Mouse (Mus musculus): ENCODE measurements around the gene Nipal3. TPM values are rescaled to one million over a fixed set of nuclear protein-coding genes. Genes with fewer than 3 reads are reported as not detected.
A peak's percentile ranks its signal among the peaks of the same experiment; 100 is the strongest.

The Nipal3 gene
- polyA plus RNA-seq, 1 experiment from 2014 or later, result 2.1 TPM

- 86% methylated on average over 6 of the region's 6 CpGs for WGBS
- Histone ChIP-seq H3K4me3 (replicated peaks) (no peak overlapping the region), H3K9ac (no peak overlapping the region), H3K4me2 (no peak overlapping the region), H3K4me1 (peaks cover 15% of the 10 kb centered on the region), H3K9me3 (no peaks in the 10 kb centered on the region), H3K27me3 (peaks cover 17% of the 10 kb centered on the region), H3K27ac (no peak overlapping the region), H3K36me3 (replicated peaks) (no peaks in the 10 kb centered on the region)
- ATAC-seq (ENCODE audit: low FRiP score), result no peak
Observed at GRCm38 (mm10) chr4:135498136-135498535, 3.3 kb upstream of the Nipal3 start.

- H3K9me3 ChIP-seq, result no peaks in the 10 kb centered on the region
- H3K27me3 ChIP-seq, result peaks cover 23% of the 10 kb centered on the region
- H3K4me2 ChIP-seq, result peak overlapping the region; percentile 99
- ATAC-seq (ENCODE audit: low FRiP score), result no peak
- H3K4me3 ChIP-seq (replicated peaks), result no peak overlapping the region
- no peaks in the 10 kb centered on the region for H3K36me3 ChIP-seq (replicated peaks)
- H3K4me1 ChIP-seq, result peaks cover 16% of the 10 kb centered on the region
- WGBS, result 10% methylated on average over 18 of the region's 18 CpGs
- H3K27ac ChIP-seq, result no peak overlapping the region
- no peak overlapping the region for H3K9ac ChIP-seq
Observed at GRCm38 (mm10) chr4:135495810-135496209, 972 bp upstream of the Nipal3 start.

GRCm38 (mm10) chr4:135495397-135495791, 556 bp upstream of the Nipal3 start:
- WGBS, result 17% methylated on average over 9 of the region's 9 CpGs
- Histone ChIP-seq H3K9me3 (no peaks in the 10 kb centered on the region), H3K27me3 (peaks cover 23% of the 10 kb centered on the region), H3K27ac (no peak overlapping the region), H3K4me2 (peak overlapping the region; percentile 99), H3K36me3 (replicated peaks) (no peaks in the 10 kb centered on the region), H3K4me3 (replicated peaks) (peak overlapping the region; percentile 75), H3K9ac (no peak overlapping the region), H3K4me1 (peaks cover 16% of the 10 kb centered on the region)
- ATAC-seq (ENCODE audit: low FRiP score), result no peak

- peaks cover 16% of the 10 kb centered on the region for H3K4me1 ChIP-seq
- 0 out of 2 replicates have a peak, but pooled peaks have one; percentile 21 for ATAC-seq (ENCODE audit: low FRiP score)
- H3K27me3 ChIP-seq, result peaks cover 23% of the 10 kb centered on the region
- WGBS, result 2% methylated on average over 33 of the region's 33 CpGs
- H3K27ac ChIP-seq, result no peak overlapping the region
- peak overlapping the region; percentile 99 for H3K4me2 ChIP-seq
- peak overlapping the region; percentile 75 for H3K4me3 ChIP-seq (replicated peaks)
- peak overlapping the region; percentile 48 for H3K9ac ChIP-seq
- 0 out of 2 replicates have a peak, but pooled peaks cover 3% of the 10 kb centered on the region for H3K36me3 ChIP-seq (replicated peaks)
- H3K9me3 ChIP-seq, result no peaks in the 10 kb centered on the region
Observed at GRCm38 (mm10) chr4:135493691-135494520, 932 bp downstream of the Nipal3 start.

GRCm38 (mm10) chr4:135493271-135493670, 1.6 kb downstream of the Nipal3 start:
- Histone ChIP-seq H3K9ac (no peak overlapping the region), H3K4me2 (peak overlapping the region; percentile 99), H3K27ac (no peak overlapping the region), H3K36me3 (replicated peaks) (0 out of 2 replicates have a peak, but pooled peaks cover 3% of the 10 kb centered on the region), H3K4me1 (peaks cover 16% of the 10 kb centered on the region), H3K27me3 (peaks cover 23% of the 10 kb centered on the region), H3K4me3 (replicated peaks) (peak overlapping the region; percentile 75), H3K9me3 (no peaks in the 10 kb centered on the region)
- 50% methylated on average over 4 of the region's 4 CpGs for WGBS
- no peak for ATAC-seq (ENCODE audit: low FRiP score)

- H3K27ac ChIP-seq, result no peak overlapping the region
- no peak overlapping the region for H3K9ac ChIP-seq
- H3K9me3 ChIP-seq, result no peaks in the 10 kb centered on the region
- H3K4me2 ChIP-seq, result no peak overlapping the region
- ATAC-seq (ENCODE audit: low FRiP score), result no peak
- WGBS, result 88% methylated on average over 7 of the region's 7 CpGs
- H3K4me1 ChIP-seq, result peaks cover 9% of the 10 kb centered on the region
- 0 out of 2 replicates have a peak, but pooled peaks cover 3% of the 10 kb centered on the region for H3K36me3 ChIP-seq (replicated peaks)
- 0 out of 2 replicates have a peak, but pooled peaks cover 9% of the 10 kb centered on the region for H3K27me3 ChIP-seq
- no peak overlapping the region for H3K4me3 ChIP-seq (replicated peaks)
Observed at GRCm38 (mm10) chr4:135489256-135489655, 5.6 kb downstream of the Nipal3 start.

- Histone ChIP-seq H3K27me3 (0 out of 2 replicates have a peak, but pooled peaks cover 4% of the 10 kb centered on the region), H3K36me3 (replicated peaks) (0 out of 2 replicates have a peak, but pooled peaks cover 3% of the 10 kb centered on the region), H3K27ac (no peak overlapping the region), H3K4me2 (no peak overlapping the region), H3K4me3 (replicated peaks) (no peak overlapping the region), H3K9me3 (no peaks in the 10 kb centered on the region), H3K9ac (no peak overlapping the region), H3K4me1 (no peaks in the 10 kb centered on the region)
- ATAC-seq (ENCODE audit: low FRiP score), result no peak
- 89% methylated on average over 11 of the region's 11 CpGs for WGBS
Observed at GRCm38 (mm10) chr4:135486352-135486751, 8.5 kb downstream of the Nipal3 start.

GRCm38 (mm10) chr4:135485086-135485485, 9.8 kb downstream of the Nipal3 start:
- no peak for ATAC-seq (ENCODE audit: low FRiP score)
- no peak overlapping the region for H3K4me2 ChIP-seq
- 88% methylated on average over 10 of the region's 10 CpGs for WGBS

GRCm38 (mm10) chr4:135480370-135480769, 14.5 kb downstream of the Nipal3 start:
- Histone ChIP-seq H3K4me3 (replicated peaks) (no peak overlapping the region), H3K9me3 (no peaks in the 10 kb centered on the region), H3K27ac (no peak overlapping the region), H3K4me2 (no peak overlapping the region), H3K4me1 (no peaks in the 10 kb centered on the region), H3K9ac (no peak overlapping the region), H3K27me3 (no peaks in the 10 kb centered on the region), H3K36me3 (replicated peaks) (no peaks in the 10 kb centered on the region; the same call in 1 of the 2 replicates)
- WGBS, result 78% methylated on average over 9 of the region's 9 CpGs
- ATAC-seq (ENCODE audit: low FRiP score), result no peak

More at GRCm38 (mm10) chr4:135485086-135485485, 9.8 kb downstream of the Nipal3 start:
- Histone ChIP-seq H3K9me3 (no peaks in the 10 kb centered on the region), H3K27me3 (no peaks in the 10 kb centered on the region), H3K36me3 (replicated peaks) (0 out of 2 replicates have a peak, but pooled peaks cover 3% of the 10 kb centered on the region), H3K4me1 (no peaks in the 10 kb centered on the region), H3K9ac (no peak overlapping the region), H3K4me3 (replicated peaks) (no peak overlapping the region), H3K27ac (no peak overlapping the region)

- Histone ChIP-seq H3K27me3 (no peaks in the 10 kb centered on the region), H3K4me2 (no peak overlapping the region), H3K9ac (no peak overlapping the region), H3K27ac (no peak overlapping the region), H3K9me3 (no peaks in the 10 kb centered on the region), H3K4me1 (no peaks in the 10 kb centered on the region), H3K36me3 (replicated peaks) (no peaks in the 10 kb centered on the region; the same call in 1 of the 2 replicates), H3K4me3 (replicated peaks) (no peak overlapping the region)
- ATAC-seq (ENCODE audit: low FRiP score), result no peak
- 85% methylated on average over 10 of the region's 10 CpGs for WGBS
Observed at GRCm38 (mm10) chr4:135477851-135478250, 17.0 kb downstream of the Nipal3 start.

- Histone ChIP-seq H3K4me3 (replicated peaks) (no peak overlapping the region), H3K9me3 (no peaks in the 10 kb centered on the region), H3K4me2 (no peak overlapping the region), H3K36me3 (replicated peaks) (no peaks in the 10 kb centered on the region), H3K9ac (no peak overlapping the region), H3K4me1 (no peaks in the 10 kb centered on the region), H3K27me3 (no peaks in the 10 kb centered on the region), H3K27ac (no peak overlapping the region)
- no peak for ATAC-seq (ENCODE audit: low FRiP score)
- 93% methylated on average over 11 of the region's 11 CpGs for WGBS
Observed at GRCm38 (mm10) chr4:135463406-135463805, 31.4 kb downstream of the Nipal3 start.

GRCm38 (mm10) chr4:135453572-135453971, 41.3 kb downstream of the Nipal3 start:
- no peak overlapping the region for H3K4me2 ChIP-seq
- H3K27ac ChIP-seq, result no peak overlapping the region
- no peaks in the 10 kb centered on the region for H3K36me3 ChIP-seq (replicated peaks)
- WGBS, result 78% methylated on average over 12 of the region's 12 CpGs
- no peak overlapping the region for H3K4me3 ChIP-seq (replicated peaks)
- no peak for ATAC-seq (ENCODE audit: low FRiP score)
- peaks cover 14% of the 10 kb centered on the region for H3K4me1 ChIP-seq
- no peaks in the 10 kb centered on the region for H3K9me3 ChIP-seq
- H3K27me3 ChIP-seq, result no peaks in the 10 kb centered on the region
- H3K9ac ChIP-seq, result no peak overlapping the region
